Mouse (Mus musculus): ENCODE results near the gene A630001G21Rik. TPM values are rescaled to one million over a fixed set of nuclear protein-coding genes. Genes with fewer than 3 reads are reported as not detected.
A peak's percentile ranks its signal among the peaks of the same experiment; 100 is the strongest.

A630001G21Rik gene
- total RNA-seq, 4 experiments from 2014 or later: 0.22 to 1.3 (median 0.34) TPM

- DNase-seq (ENCODE audit: low spot score): peak; percentile 74
Measured at GRCm38 (mm10) chr1:85735463-85736123, 42.9 kb downstream of the A630001G21Rik start.

- DNase-seq (ENCODE audit: low spot score): no peak
Measured at GRCm38 (mm10) chr1:85734511-85734910, 43.9 kb downstream of the A630001G21Rik start.

GRCm38 (mm10) chr1:85732581-85732980 lies 45.9 kb downstream of the A630001G21Rik start:
- no peak for DNase-seq (ENCODE audit: low spot score)

GRCm38 (mm10) chr1:85730471-85730870 lies 48.0 kb downstream of the A630001G21Rik start:
- DNase-seq (ENCODE audit: low spot score): no peak

- DNase-seq (ENCODE audit: low spot score): no peak
Measured at GRCm38 (mm10) chr1:85720220-85720893, 58.1 kb downstream of the A630001G21Rik start.

- no peak for DNase-seq (ENCODE audit: low spot score)
Measured at GRCm38 (mm10) chr1:85719049-85719448, 59.4 kb downstream of the A630001G21Rik start.

- no peak for DNase-seq (ENCODE audit: low spot score)
Measured at GRCm38 (mm10) chr1:85716447-85717027, 61.9 kb downstream of the A630001G21Rik start.

GRCm38 (mm10) chr1:85714501-85714900 lies 63.9 kb downstream of the A630001G21Rik start:
- DNase-seq (ENCODE audit: low spot score): no peak

- DNase-seq (ENCODE audit: low spot score): no peak
Measured at GRCm38 (mm10) chr1:85706754-85707153, 71.7 kb downstream of the A630001G21Rik start.

- DNase-seq (ENCODE audit: low spot score): no peak
Measured at GRCm38 (mm10) chr1:85705552-85705951, 72.9 kb downstream of the A630001G21Rik start.

GRCm38 (mm10) chr1:85703245-85704186 lies 74.9 kb downstream of the A630001G21Rik start:
- DNase-seq (ENCODE audit: low spot score): peak; percentile 78

- DNase-seq (ENCODE audit: low spot score): no peak
Measured at GRCm38 (mm10) chr1:85702531-85702930, 75.9 kb downstream of the A630001G21Rik start.

GRCm38 (mm10) chr1:85697721-85698493 lies 80.5 kb downstream of the A630001G21Rik start:
- DNase-seq (ENCODE audit: low spot score): no peak

GRCm38 (mm10) chr1:85695646-85696045 lies 82.8 kb downstream of the A630001G21Rik start:
- DNase-seq (ENCODE audit: low spot score): no peak

- no peak for DNase-seq (ENCODE audit: low spot score)
Measured at GRCm38 (mm10) chr1:85693280-85693679, 85.2 kb downstream of the A630001G21Rik start.

GRCm38 (mm10) chr1:85692281-85692680 lies 86.2 kb downstream of the A630001G21Rik start:
- DNase-seq (ENCODE audit: low spot score): no peak

- no peak for DNase-seq (ENCODE audit: low spot score)
Measured at GRCm38 (mm10) chr1:85690544-85690943, 87.9 kb downstream of the A630001G21Rik start.

GRCm38 (mm10) chr1:85687346-85687745 lies 91.1 kb downstream of the A630001G21Rik start:
- no peak for DNase-seq (ENCODE audit: low spot score)

GRCm38 (mm10) chr1:85686666-85687065 lies 91.8 kb downstream of the A630001G21Rik start:
- DNase-seq (ENCODE audit: low spot score): no peak

- no peak for DNase-seq (ENCODE audit: low spot score)
Measured at GRCm38 (mm10) chr1:85680226-85680625, 98.2 kb downstream of the A630001G21Rik start.
